Mouse (Mus musculus) left cerebral cortex, postnatal 14 days (tissue): ENCODE data around the gene Pik3r1. TPM values are rescaled to one million over a fixed set of nuclear protein-coding genes. Genes with fewer than 3 reads are reported as not detected.

Experiments
- DNase-seq, 2 experiments: peaks; one replicate each; pipeline ENCODE4 v3.0.0; 2021 to 2022; ENCODE audit warnings: low spot score in 2 of 2, mixed read lengths in 1 of 2
- intact Hi-C: fragments of 180-260 bp; cut with DNase I; formaldehyde crosslinking; loops from one replicate; pipeline ENCODE4 v1.15.1; 2025
- total RNA-seq, 2 experiments: library from RNA; stranded (reverse); gene quantifications; 2 replicates each; pipeline ENCODE4 v1.2.3; 2021

Gene Pik3r1
- total RNA-seq, 2 experiments from 2014 or later: 145 to 173 TPM

DNA sequence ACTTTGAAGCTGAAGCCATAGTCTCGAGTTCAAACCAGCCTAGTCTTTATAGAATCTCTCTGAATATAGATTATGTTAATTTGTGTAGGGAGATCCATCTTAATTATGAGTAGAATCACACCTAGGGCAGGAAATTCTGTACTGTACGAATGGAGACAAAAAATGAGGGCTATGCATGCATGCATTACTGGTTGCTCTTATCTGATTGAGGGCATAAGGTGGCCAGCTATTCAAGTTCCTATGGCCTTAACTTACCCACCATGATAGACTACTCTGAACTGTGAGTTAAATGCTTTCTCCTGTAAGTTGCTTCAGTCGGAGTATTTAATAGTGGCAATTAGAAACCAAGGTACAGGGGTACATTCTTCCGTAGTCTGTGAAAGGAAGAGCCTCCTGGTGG lies 1.9 kb upstream of the Pik3r1 start:
- DNase-seq: no peak
- intact Hi-C loops: loop anchor here (5.0 kb wide), 1 partner anchor 137 kb away; no protein-coding TSS in a partner anchor

GRCm38 (mm10) chr13:101768630-101768991 lies 594 bp upstream of the Pik3r1 start:
- peak; percentile 54 to 60 for DNase-seq
- intact Hi-C loops: loop anchor here (5.0 kb wide), 1 partner anchor 139 kb away; no protein-coding TSS in a partner anchor

DNA sequence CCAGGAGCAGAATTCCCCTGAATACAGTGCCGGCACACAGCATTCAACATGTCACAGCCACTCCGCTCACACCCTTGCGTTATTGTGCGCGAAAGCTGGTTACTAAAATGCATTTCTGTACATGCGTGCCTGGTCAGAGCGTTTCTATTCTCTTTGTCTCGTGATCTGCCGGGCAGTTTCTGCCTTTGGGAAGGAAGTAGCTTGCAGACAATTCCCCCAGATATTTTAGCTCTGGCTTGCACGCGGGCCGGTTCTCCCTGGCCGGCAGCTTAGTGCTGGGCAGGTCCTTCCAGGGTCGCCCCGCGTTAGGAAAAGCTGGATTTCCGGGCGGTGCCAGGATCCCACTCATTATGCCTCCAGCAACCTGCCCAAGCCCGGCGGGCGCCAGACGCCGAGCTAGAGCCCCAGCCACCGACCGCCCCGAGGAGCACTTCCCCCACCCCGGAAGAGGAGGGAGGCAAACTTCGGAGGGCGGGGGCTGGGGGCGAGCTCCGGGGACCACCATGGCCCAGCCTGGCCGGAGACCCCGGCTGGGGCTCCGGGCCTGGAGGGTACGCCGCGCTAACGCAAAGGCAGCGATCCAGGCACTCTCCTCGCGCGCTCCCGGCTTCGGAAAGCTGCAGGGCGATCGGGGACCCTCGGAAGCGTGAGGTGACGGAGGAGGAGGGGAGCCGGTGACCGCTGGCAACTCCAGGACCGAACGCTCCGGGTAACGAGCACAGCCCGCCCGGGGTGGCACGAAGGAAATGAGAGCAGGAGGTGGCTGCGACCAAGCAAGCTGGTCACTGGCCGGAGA lies 806 bp downstream of the Pik3r1 start:
- DNase-seq: peak in 1 of 2 experiments; percentile 44
- intact Hi-C loops: loop anchor here (5.0 kb wide), 1 partner anchor 140 kb away; no protein-coding TSS in a partner anchor

GRCm38 (mm10) chr13:101766605-101767012 lies 1.4 kb downstream of the Pik3r1 start:
- intact Hi-C loops: loop anchor here (5.0 kb wide), 1 partner anchor 141 kb away; no protein-coding TSS in a partner anchor
- DNase-seq: no peak

GRCm38 (mm10) chr13:101765976-101766375 lies 2.0 kb downstream of the Pik3r1 start:
- intact Hi-C loops: loop anchor here (5.0 kb wide), 1 partner anchor 141 kb away; no protein-coding TSS in a partner anchor
- DNase-seq: no peak

DNA sequence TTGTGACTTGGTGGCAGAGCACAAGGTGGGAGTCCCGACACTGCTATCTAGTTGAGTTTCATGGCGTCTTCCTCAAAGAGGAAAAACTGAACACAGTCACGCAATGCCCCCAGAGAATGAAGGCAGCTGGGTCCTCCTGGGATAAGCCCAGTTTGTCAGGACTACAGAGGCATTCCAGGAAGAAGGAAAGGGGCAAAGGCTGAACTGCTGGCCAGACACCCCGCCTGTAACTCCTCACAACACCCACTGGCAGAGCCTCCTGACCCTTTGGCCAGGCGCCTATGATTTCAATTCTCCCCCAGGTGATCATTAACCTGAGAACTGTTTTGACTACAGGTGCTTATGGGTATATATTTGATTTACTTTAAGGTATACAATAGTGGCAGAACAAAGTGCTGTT lies 3.9 kb downstream of the Pik3r1 start:
- no peak for DNase-seq
- intact Hi-C loops: no loop called here

- DNase-seq: no peak
- intact Hi-C loops: no loop called here
Observed at GRCm38 (mm10) chr13:101763676-101764075, 4.3 kb downstream of the Pik3r1 start.

DNA sequence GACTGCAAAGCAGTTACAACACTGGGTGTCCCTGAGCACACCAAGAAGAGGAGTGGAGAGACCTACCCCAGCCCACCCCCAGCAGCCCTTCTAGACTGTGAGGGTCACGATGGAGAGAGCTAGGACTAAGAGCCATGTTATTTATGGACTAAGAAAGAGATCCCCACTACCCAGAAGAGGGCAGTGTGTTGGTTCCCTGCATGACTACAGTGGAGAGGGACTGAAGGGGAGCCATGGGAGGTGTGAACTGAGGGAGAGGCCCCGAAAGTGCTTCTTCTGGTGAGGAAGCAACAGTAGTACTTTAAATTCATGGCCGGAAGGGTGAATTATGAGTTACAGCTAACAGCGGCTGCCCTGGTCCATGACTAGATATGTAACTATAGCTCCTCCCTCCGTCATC lies 4.9 kb downstream of the Pik3r1 start:
- intact Hi-C loops: no loop called here
- no peak for DNase-seq

DNA sequence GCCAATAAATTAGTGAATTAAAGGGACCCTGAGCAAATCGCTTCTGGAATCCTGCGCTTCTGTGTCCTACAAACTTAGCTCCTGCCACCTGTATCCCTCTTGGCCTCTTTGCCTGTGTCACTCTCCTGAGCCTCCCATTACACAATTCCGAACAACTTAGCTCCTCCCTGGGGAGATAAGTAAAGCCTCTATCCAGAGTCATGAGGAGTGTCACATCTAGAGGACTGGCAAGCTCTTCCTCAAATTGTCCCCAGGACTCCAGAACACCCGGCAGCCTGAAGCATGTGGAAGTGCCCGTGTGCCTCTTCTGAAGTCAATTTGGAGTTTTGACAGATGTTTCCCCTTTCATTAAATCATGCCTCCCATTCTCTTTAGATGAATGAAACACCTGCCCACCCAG lies 6.4 kb downstream of the Pik3r1 start:
- DNase-seq: no peak
- intact Hi-C loops: no loop called here

GRCm38 (mm10) chr13:101760953-101761352 lies 7.1 kb downstream of the Pik3r1 start:
- DNase-seq: no peak
- intact Hi-C loops: no loop called here

GRCm38 (mm10) chr13:101760001-101760687 lies 7.9 kb downstream of the Pik3r1 start:
- peak in 1 of 2 experiments; percentile 40 for DNase-seq
- intact Hi-C loops: no loop called here

DNA sequence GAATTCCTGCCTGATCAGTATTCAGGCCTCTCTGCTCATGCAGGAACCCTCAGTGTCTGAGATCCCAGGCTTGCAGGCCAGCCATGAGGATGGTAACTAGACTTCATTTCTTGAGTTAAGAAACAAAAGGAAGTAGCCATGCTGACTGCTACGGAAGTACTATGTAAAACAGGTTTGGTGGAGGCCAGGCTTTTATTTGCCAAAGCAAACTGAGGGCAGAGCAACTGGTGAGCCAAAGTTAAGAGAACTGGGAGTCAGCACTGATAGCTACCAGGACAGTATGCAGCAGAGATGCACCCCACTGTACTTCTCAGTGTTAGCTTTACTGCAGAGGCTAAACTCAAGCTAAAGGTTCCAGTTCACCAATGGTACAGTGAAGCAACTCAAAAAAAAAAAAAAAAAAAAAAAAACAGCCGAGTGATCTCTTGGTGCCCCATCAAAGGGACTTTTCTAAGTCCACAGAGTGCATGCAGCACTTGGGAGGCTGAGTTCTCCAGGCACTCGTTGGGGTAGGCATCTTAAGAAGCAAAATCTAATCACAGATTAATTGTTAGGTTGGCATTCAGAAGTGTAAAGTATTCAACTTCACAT lies 8.6 kb downstream of the Pik3r1 start:
- no peak for DNase-seq
- intact Hi-C loops: no loop called here

GRCm38 (mm10) chr13:101757801-101758422 lies 10.1 kb downstream of the Pik3r1 start:
- DNase-seq: no peak
- intact Hi-C loops: no loop called here

- intact Hi-C loops: no loop called here
- DNase-seq: no peak
Observed at GRCm38 (mm10) chr13:101755228-101755627, 12.8 kb downstream of the Pik3r1 start.

DNA sequence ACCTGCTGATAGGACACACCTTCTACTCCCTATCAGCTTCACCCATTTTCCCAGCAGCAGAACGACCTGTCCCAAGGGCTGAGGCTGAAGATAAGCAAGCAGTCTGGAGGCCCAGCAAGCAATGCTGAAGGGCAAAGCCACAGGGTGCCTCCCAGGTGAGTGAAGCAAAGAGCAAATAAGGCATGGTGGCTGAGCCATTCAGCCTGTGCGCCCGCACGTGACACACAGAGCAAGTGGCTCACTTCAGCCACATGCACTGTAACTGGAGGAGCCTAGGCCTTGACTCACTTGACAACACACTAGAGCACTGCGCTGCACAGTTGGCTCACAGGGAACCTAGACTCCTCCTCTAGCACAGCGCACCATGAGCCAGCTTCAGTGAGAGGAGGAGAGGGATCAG lies 14.4 kb downstream of the Pik3r1 start:
- intact Hi-C loops: no loop called here
- DNase-seq: no peak

DNA sequence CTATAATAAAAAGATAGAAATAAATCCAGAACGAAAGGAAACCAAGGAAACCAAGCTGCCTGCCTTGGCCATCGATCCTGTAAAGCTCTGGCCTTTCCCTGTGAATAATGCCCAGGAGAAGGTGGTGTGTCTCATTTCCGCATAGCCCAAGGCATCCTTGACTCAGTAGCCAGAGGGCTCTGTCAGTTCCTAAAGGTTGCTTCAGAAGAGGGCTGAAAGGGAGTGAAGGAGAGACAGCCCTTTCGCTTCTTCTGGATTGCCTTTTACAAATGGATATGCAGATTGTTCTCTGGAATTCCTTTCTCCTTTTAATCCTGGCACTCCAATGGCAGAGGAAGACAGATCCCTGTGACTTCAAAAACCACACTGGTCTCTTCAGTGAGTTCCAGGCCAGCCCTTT lies 16.2 kb downstream of the Pik3r1 start:
- intact Hi-C loops: no loop called here
- no peak for DNase-seq

GRCm38 (mm10) chr13:101746012-101746595 lies 21.9 kb downstream of the Pik3r1 start:
- intact Hi-C loops: no loop called here
- DNase-seq: no peak

- DNase-seq: no peak
- intact Hi-C loops: no loop called here
Observed at GRCm38 (mm10) chr13:101744943-101745342, 23.1 kb downstream of the Pik3r1 start.

GRCm38 (mm10) chr13:101744053-101744452 lies 24.0 kb downstream of the Pik3r1 start:
- DNase-seq: no peak
- intact Hi-C loops: no loop called here

- intact Hi-C loops: no loop called here
- DNase-seq: no peak
Observed at GRCm38 (mm10) chr13:101743247-101743646, 24.8 kb downstream of the Pik3r1 start.
